Mouse (Mus musculus) stomach, embryonic 15.5 days (tissue): ENCODE results near the gene 3110040M04Rik. TPM values are rescaled to one million over a fixed set of nuclear protein-coding genes. Genes with fewer than 3 reads are reported as not detected.

ENCODE experiments used
- ATAC-seq: fragments of 200-750 bp; cut with Nextera tagmentation; 2 replicates; pipeline ENCODE4 v1.8.0; 2017; ENCODE audit warnings: low read depth, moderate number of reproducible peaks, moderate TSS enrichment; ENCODE audit not compliant: insufficient read depth, low FRiP score
- H3K27ac ChIP-seq: fragments of 300-500 bp; sonication (generic); 2 replicates; pipeline ENCODE4 v1.5.1; 2015; ENCODE audit warnings: mild to moderate bottlenecking, inconsistent platforms
- H3K27me3 ChIP-seq: fragments of 300-500 bp; sonication (generic); replicated peaks from 2 replicates; pipeline ENCODE4 v1.6.1; 2015; ENCODE audit warnings: inconsistent platforms
- H3K36me3 ChIP-seq: fragments of 300-500 bp; sonication (generic); 2 replicates; pipeline ENCODE4 v1.6.1; 2015; ENCODE audit warnings: inconsistent platforms
- H3K4me1 ChIP-seq: fragments of 300-500 bp; sonication (generic); 2 replicates; pipeline ENCODE4 v1.6.1; 2015; ENCODE audit warnings: inconsistent platforms
- H3K4me2 ChIP-seq: fragments of 300-500 bp; sonication (generic); 2 replicates; pipeline ENCODE4 v1.6.1; 2015; ENCODE audit warnings: mild to moderate bottlenecking, inconsistent platforms
- H3K4me3 ChIP-seq: fragments of 300-500 bp; sonication (generic); replicated peaks from 2 replicates; pipeline ENCODE4 v1.5.1; 2015; ENCODE audit warnings: inconsistent platforms
- H3K9ac ChIP-seq: fragments of 300-500 bp; sonication (generic); 2 replicates; pipeline ENCODE4 v1.6.1; 2015; ENCODE audit warnings: inconsistent platforms
- H3K9me3 ChIP-seq: fragments of 300-500 bp; sonication (generic); 2 replicates; pipeline ENCODE4 v1.6.1; 2016; ENCODE audit warnings: inconsistent platforms
- WGBS: fragments of 180-500 bp; shearing (Covaris S2); methylation state at CpG from one replicate; pipeline ENCODE4 v1.1.7; 2015; 5-methylcytosine and 5-hydroxymethylcytosine counted together
- polyA plus RNA-seq: library from polyadenylated mRNA; unstranded; fragments of >200 nt; fragmentation: Nextera tagmentation; extraction: Ambion mirVana; gene quantifications from 2 replicates; pipeline ENCODE4 v1.2.1, GENCODE M21; 2015

The 3110040M04Rik gene
- polyA plus RNA-seq, 1 experiment from 2014 or later = 0.33 TPM

- Histone ChIP-seq H3K9ac (no peak overlapping the region), H3K4me1 (no peaks in the 10 kb centered on the region), H3K9me3 (no peaks in the 10 kb centered on the region), H3K4me2 (no peak overlapping the region), H3K27me3 (no peaks in the 10 kb centered on the region), H3K4me3 (no peak overlapping the region), H3K27ac (no peak overlapping the region), H3K36me3 (no peaks in the 10 kb centered on the region)
- ATAC-seq = no peak
- WGBS = 77% methylated on average over 10 of the region's 10 CpGs
Measured at GRCm38 (mm10) chr1:151222561-151223267, 18.8 kb downstream of the 3110040M04Rik start.

DNA sequence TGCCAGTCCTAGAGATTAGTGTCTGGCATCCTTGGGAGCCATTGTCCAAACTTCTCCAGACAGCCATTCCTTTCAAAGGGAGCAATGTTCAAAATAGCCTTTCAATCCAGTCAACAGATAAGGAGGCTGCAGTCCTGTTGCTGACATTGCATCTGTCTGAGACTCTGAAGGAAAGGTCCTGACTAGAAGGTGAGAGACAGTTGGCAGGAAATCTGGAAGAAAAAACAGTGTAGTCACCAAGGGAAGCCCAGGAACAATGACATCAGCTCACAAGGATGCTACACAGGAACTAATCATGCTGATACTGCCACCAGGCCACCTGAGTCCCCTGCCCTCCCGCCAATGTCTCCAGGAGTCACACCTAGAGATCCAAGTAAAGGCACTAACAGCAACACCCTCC is 19.5 kb downstream of the 3110040M04Rik start:
- Histone ChIP-seq H3K4me2 (no peak overlapping the region), H3K27me3 (no peaks in the 10 kb centered on the region), H3K9ac (no peak overlapping the region), H3K36me3 (no peaks in the 10 kb centered on the region), H3K27ac (no peak overlapping the region), H3K4me3 (no peak overlapping the region), H3K9me3 (no peaks in the 10 kb centered on the region), H3K4me1 (no peaks in the 10 kb centered on the region)
- no peak for ATAC-seq
- WGBS = 52% methylated on average over 1 of the region's 1 CpGs

- WGBS = 84% methylated on average over 1 of the region's 1 CpGs
- Histone ChIP-seq H3K4me1 (no peaks in the 10 kb centered on the region), H3K9ac (no peak overlapping the region), H3K27me3 (no peaks in the 10 kb centered on the region), H3K36me3 (no peaks in the 10 kb centered on the region), H3K9me3 (no peaks in the 10 kb centered on the region), H3K4me2 (no peak overlapping the region), H3K4me3 (no peak overlapping the region), H3K27ac (no peak overlapping the region)
- ATAC-seq = no peak
Measured at GRCm38 (mm10) chr1:151224536-151224935, 20.6 kb downstream of the 3110040M04Rik start.

- Histone ChIP-seq H3K4me2 (no peak overlapping the region), H3K9ac (no peak overlapping the region), H3K36me3 (no peaks in the 10 kb centered on the region)
Measured at GRCm38 (mm10) chr1:151227506-151227905, 23.6 kb downstream of the 3110040M04Rik start.

GRCm38 (mm10) chr1:151228320-151228989 is 24.5 kb downstream of the 3110040M04Rik start:
- no peak overlapping the region for H3K4me2 ChIP-seq
- no peaks in the 10 kb centered on the region for H3K9me3 ChIP-seq
- H3K27ac ChIP-seq = no peak overlapping the region
- no peak overlapping the region for H3K9ac ChIP-seq
- ATAC-seq = no peak
- no peaks in the 10 kb centered on the region for H3K36me3 ChIP-seq
- H3K4me1 ChIP-seq = no peaks in the 10 kb centered on the region
- no peak overlapping the region for H3K4me3 ChIP-seq
- WGBS = 78% methylated on average over 1 of the region's 1 CpGs
- H3K27me3 ChIP-seq = no peaks in the 10 kb centered on the region

More at GRCm38 (mm10) chr1:151227506-151227905, 23.6 kb downstream of the 3110040M04Rik start:
- no peak for ATAC-seq
- Histone ChIP-seq H3K27me3 (no peaks in the 10 kb centered on the region), H3K9me3 (no peaks in the 10 kb centered on the region), H3K4me3 (no peak overlapping the region), H3K4me1 (no peaks in the 10 kb centered on the region), H3K27ac (no peak overlapping the region)
- WGBS = 70% methylated on average over 8 of the region's 8 CpGs

DNA sequence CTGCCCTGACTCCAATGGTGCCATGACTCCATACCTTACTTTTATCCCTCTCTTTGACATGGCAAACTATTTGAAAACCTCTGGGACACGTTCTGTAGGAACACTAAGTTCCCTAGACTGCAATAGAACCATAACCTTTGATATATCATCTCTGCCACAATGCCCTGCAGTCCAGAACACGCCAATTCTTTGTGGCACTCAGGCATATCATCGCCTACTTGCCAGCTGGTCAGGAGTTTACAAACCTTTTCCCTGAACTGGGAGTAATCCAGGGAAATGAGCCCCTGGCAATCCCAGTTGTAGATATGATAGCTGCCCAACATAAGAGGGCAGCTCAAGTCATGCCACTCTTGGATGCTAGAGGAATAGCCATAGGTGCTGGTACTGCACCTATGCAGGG is 28.4 kb downstream of the 3110040M04Rik start:
- Histone ChIP-seq H3K27me3 (no peaks in the 10 kb centered on the region), H3K9ac (no peak overlapping the region), H3K4me3 (no peak overlapping the region), H3K36me3 (no peaks in the 10 kb centered on the region), H3K27ac (no peak overlapping the region), H3K9me3 (no peaks in the 10 kb centered on the region), H3K4me1 (no peaks in the 10 kb centered on the region), H3K4me2 (no peak overlapping the region)
- 86% methylated on average over 3 of the region's 3 CpGs for WGBS
- no peak for ATAC-seq

GRCm38 (mm10) chr1:151233756-151234155 is 29.8 kb downstream of the 3110040M04Rik start:
- Histone ChIP-seq H3K4me2 (no peak overlapping the region), H3K4me1 (no peaks in the 10 kb centered on the region), H3K9ac (no peak overlapping the region), H3K27ac (no peak overlapping the region), H3K36me3 (no peaks in the 10 kb centered on the region), H3K9me3 (no peaks in the 10 kb centered on the region), H3K27me3 (no peaks in the 10 kb centered on the region), H3K4me3 (no peak overlapping the region)
- WGBS = 73% methylated on average over 3 of the region's 3 CpGs
- no peak for ATAC-seq

DNA sequence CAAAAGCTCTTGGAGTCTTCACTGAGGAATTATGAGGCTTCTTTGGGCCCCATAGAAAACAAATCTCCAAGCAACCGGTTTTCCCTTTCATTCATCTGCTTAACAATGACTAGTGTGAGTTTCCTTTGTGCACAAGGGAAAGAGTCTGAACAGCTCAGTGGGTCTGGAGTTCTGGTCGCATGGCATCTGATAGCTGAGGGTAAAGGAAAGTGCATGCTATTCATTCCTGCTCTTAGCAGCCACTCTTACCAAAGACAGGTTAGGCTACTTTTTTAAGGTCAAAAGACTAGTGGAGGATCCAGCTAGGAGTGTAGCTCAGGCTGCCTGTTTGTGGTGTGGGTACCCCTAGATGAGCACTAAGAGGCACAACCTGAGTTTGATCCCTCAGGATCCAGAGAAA is 31.7 kb downstream of the 3110040M04Rik start:
- Histone ChIP-seq H3K4me3 (no peak overlapping the region), H3K4me2 (no peak overlapping the region), H3K27me3 (no peaks in the 10 kb centered on the region), H3K9ac (no peak overlapping the region), H3K36me3 (no peaks in the 10 kb centered on the region), H3K4me1 (no peaks in the 10 kb centered on the region), H3K27ac (no peak overlapping the region), H3K9me3 (no peaks in the 10 kb centered on the region)
- WGBS = 57% methylated on average over 2 of the region's 2 CpGs
- ATAC-seq = no peak

DNA sequence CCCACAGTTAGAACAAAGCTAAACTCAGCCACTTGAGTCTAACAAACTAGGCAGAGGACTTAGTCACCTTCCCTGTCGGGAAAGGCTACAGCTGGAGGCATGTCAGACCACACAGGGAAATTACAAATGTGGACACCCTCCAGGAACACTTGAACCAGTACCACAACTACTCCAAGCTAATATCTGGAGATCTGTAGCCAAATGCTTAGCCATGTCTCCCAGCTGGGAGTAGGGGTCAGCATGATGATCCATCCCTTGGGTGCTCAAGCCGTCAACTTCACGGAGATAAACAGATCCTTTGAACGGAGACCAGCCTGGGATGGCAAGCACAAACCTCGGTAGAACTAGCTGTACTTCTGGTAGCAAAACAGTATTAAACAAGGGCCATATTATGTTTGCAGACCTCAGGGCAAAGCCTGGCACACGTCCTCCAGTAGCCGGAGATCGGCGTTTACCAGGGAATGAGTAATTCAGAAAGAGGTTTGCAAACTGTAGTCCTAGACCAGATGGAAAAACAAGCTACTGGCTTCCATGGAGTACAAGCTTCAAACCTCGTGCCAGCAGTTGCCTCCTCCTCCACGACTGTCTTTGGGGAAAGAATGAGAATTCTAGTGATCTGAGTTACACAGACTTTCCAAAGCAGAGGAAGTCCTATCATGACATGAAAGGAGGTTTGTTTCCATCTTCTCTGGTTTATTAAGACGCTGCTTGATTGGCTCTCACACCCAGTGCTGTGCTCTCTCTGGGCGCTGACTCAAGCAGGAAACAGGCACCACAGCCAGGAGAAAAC is 32.4 kb downstream of the 3110040M04Rik start:
- H3K27me3 ChIP-seq = no peaks in the 10 kb centered on the region
- H3K27ac ChIP-seq = no peak overlapping the region
- H3K9me3 ChIP-seq = no peaks in the 10 kb centered on the region
- no peak overlapping the region for H3K4me3 ChIP-seq
- no peak for ATAC-seq
- H3K9ac ChIP-seq = no peak overlapping the region
- H3K36me3 ChIP-seq = no peaks in the 10 kb centered on the region
- H3K4me2 ChIP-seq = no peak overlapping the region
- H3K4me1 ChIP-seq = no peaks in the 10 kb centered on the region
- WGBS = 64% methylated on average over 13 of the region's 13 CpGs

GRCm38 (mm10) chr1:151237780-151238179 is 33.9 kb downstream of the 3110040M04Rik start:
- no peaks in the 10 kb centered on the region for H3K4me1 ChIP-seq
- no peak overlapping the region for H3K9ac ChIP-seq
- WGBS = 55% methylated on average over 3 of the region's 3 CpGs
- no peak overlapping the region for H3K4me3 ChIP-seq
- H3K27me3 ChIP-seq = no peaks in the 10 kb centered on the region
- H3K4me2 ChIP-seq = no peak overlapping the region
- H3K27ac ChIP-seq = no peak overlapping the region
- no peaks in the 10 kb centered on the region for H3K9me3 ChIP-seq
- H3K36me3 ChIP-seq = no peaks in the 10 kb centered on the region
- no peak for ATAC-seq

GRCm38 (mm10) chr1:151243332-151243731 is 39.4 kb downstream of the 3110040M04Rik start:
- ATAC-seq = no peak
- Histone ChIP-seq H3K27ac (no peak overlapping the region), H3K4me1 (no peaks in the 10 kb centered on the region), H3K9me3 (no peaks in the 10 kb centered on the region), H3K27me3 (no peaks in the 10 kb centered on the region), H3K36me3 (no peaks in the 10 kb centered on the region), H3K4me2 (no peak overlapping the region), H3K4me3 (no peak overlapping the region), H3K9ac (no peak overlapping the region)
- WGBS = 82% methylated on average over 4 of the region's 4 CpGs

DNA sequence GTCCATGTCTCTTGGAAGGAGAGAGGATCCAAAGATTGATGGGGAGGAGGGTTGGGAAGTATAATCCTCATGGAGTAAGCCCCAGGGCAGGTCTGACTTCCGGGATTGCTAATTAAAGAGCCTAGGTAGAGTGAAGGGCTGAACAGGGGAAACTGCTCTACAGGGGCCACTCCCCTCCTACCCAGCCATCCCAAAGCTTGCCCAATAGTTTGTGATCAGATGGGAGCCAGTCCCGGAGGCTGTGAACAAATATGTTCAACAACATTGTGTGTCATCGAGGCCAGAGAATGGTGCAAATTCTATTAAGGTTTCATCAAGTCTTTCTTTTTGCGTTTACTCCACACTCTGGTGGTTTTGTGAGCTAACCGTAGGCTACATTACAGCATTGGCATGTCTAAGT is 40.1 kb downstream of the 3110040M04Rik start:
- no peak overlapping the region for H3K27ac ChIP-seq
- WGBS = 87% methylated on average over 5 of the region's 5 CpGs

More for the DNA sequence above, 40.1 kb downstream of the 3110040M04Rik start:
- Histone ChIP-seq H3K27me3 (no peaks in the 10 kb centered on the region), H3K4me2 (no peak overlapping the region), H3K9ac (no peak overlapping the region), H3K4me1 (no peaks in the 10 kb centered on the region), H3K4me3 (no peak overlapping the region), H3K36me3 (no peaks in the 10 kb centered on the region), H3K9me3 (no peaks in the 10 kb centered on the region)
- ATAC-seq = no peak
